Mouse (Mus musculus): Measurements from ENCODE around the gene F2. TPM values are rescaled to one million over a fixed set of nuclear protein-coding genes. Genes with fewer than 3 reads are reported as not detected.
"Not testable (repeated sequence)": the region's sequence is repeated elsewhere in the genome, so short reads cannot be mapped to it uniquely, and the experiment has no call there.

Gene F2
- polyA plus RNA-seq, 1 experiment from 2014 or later = not detected

- WGBS (ENCODE audit: missing documents) = 92% methylated on average over 5 of the region's 9 CpGs
- Histone ChIP-seq H3K79me2 (ENCODE audit: inconsistent target) (no peaks in the 10 kb centered on the region), H3K4me3 (ENCODE audit: inconsistent target) (no peak overlapping the region), H3K36me3 (ENCODE audit: inconsistent target) (no peaks in the 10 kb centered on the region), H3K27ac (no peak overlapping the region)
Measured at GRCm38 (mm10) chr2:91634841-91635240, 1.4 kb downstream of the F2 start.

GRCm38 (mm10) chr2:91633334-91633977 lies 2.8 kb downstream of the F2 start:
- no peak overlapping the region for H3K27ac ChIP-seq

GRCm38 (mm10) chr2:91632316-91632715 lies 3.9 kb downstream of the F2 start:
- no peaks in the 10 kb centered on the region for H3K79me2 ChIP-seq (ENCODE audit: inconsistent target)
- H3K27ac ChIP-seq = no peak overlapping the region
- H3K4me3 ChIP-seq (ENCODE audit: inconsistent target) = no peak overlapping the region
- H3K36me3 ChIP-seq (ENCODE audit: inconsistent target) = no peaks in the 10 kb centered on the region
- 84% methylated on average over 5 of the region's 5 CpGs for WGBS (ENCODE audit: missing documents)

More at GRCm38 (mm10) chr2:91633334-91633977, 2.8 kb downstream of the F2 start:
- H3K79me2 ChIP-seq (ENCODE audit: inconsistent target) = no peaks in the 10 kb centered on the region
- H3K4me3 ChIP-seq (ENCODE audit: inconsistent target) = no peak overlapping the region
- 89% methylated on average over 12 of the region's 12 CpGs for WGBS (ENCODE audit: missing documents)
- no peaks in the 10 kb centered on the region for H3K36me3 ChIP-seq (ENCODE audit: inconsistent target)

GRCm38 (mm10) chr2:91631826-91632225 lies 4.4 kb downstream of the F2 start:
- Histone ChIP-seq H3K4me3 (ENCODE audit: inconsistent target) (no peak overlapping the region), H3K27ac (no peak overlapping the region), H3K79me2 (ENCODE audit: inconsistent target) (no peaks in the 10 kb centered on the region), H3K36me3 (ENCODE audit: inconsistent target) (no peaks in the 10 kb centered on the region)
- WGBS (ENCODE audit: missing documents) = 82% methylated on average over 5 of the region's 5 CpGs

- Histone ChIP-seq H3K79me2 (ENCODE audit: inconsistent target) (no peaks in the 10 kb centered on the region), H3K36me3 (ENCODE audit: inconsistent target) (no peaks in the 10 kb centered on the region), H3K4me3 (ENCODE audit: inconsistent target) (no peak overlapping the region), H3K27ac (no peak overlapping the region)
- WGBS (ENCODE audit: missing documents) = 94% methylated on average over 11 of the region's 12 CpGs
Measured at GRCm38 (mm10) chr2:91630384-91630783, 5.8 kb downstream of the F2 start.

GRCm38 (mm10) chr2:91629682-91630081 lies 6.5 kb downstream of the F2 start:
- H3K27ac ChIP-seq = no peak overlapping the region
- no peaks in the 10 kb centered on the region for H3K36me3 ChIP-seq (ENCODE audit: inconsistent target)
- no peaks in the 10 kb centered on the region for H3K79me2 ChIP-seq (ENCODE audit: inconsistent target)
- 83% methylated on average over 18 of the region's 18 CpGs for WGBS (ENCODE audit: missing documents)
- H3K4me3 ChIP-seq (ENCODE audit: inconsistent target) = no peak overlapping the region

GRCm38 (mm10) chr2:91628171-91628570 lies 8.0 kb downstream of the F2 start:
- no peak overlapping the region for H3K4me3 ChIP-seq (ENCODE audit: inconsistent target)
- H3K79me2 ChIP-seq (ENCODE audit: inconsistent target) = no peaks in the 10 kb centered on the region
- H3K36me3 ChIP-seq (ENCODE audit: inconsistent target) = no peaks in the 10 kb centered on the region
- WGBS (ENCODE audit: missing documents) = 98% methylated on average over 8 of the region's 8 CpGs
- no peak overlapping the region for H3K27ac ChIP-seq

GRCm38 (mm10) chr2:91627486-91627885 lies 8.7 kb downstream of the F2 start:
- no peaks in the 10 kb centered on the region for H3K36me3 ChIP-seq (ENCODE audit: inconsistent target)
- H3K4me3 ChIP-seq (ENCODE audit: inconsistent target) = no peak overlapping the region
- WGBS (ENCODE audit: missing documents) = 83% methylated on average over 5 of the region's 5 CpGs
- H3K79me2 ChIP-seq (ENCODE audit: inconsistent target) = no peaks in the 10 kb centered on the region
- H3K27ac ChIP-seq = no peak overlapping the region

- not testable (repeated sequence) for H3K4me3 ChIP-seq (ENCODE audit: inconsistent target); H3K79me2 ChIP-seq (ENCODE audit: inconsistent target); H3K27ac ChIP-seq
- 92% methylated on average over 7 of the region's 7 CpGs for WGBS (ENCODE audit: missing documents)
- H3K36me3 ChIP-seq (ENCODE audit: inconsistent target) = peaks cover 27% of the 10 kb centered on the region
Measured at GRCm38 (mm10) chr2:91623366-91623765, 12.8 kb downstream of the F2 start.

- no peak overlapping the region for H3K4me3 ChIP-seq (ENCODE audit: inconsistent target)
- no peaks in the 10 kb centered on the region for H3K79me2 ChIP-seq (ENCODE audit: inconsistent target)
- peaks cover 37% of the 10 kb centered on the region for H3K36me3 ChIP-seq (ENCODE audit: inconsistent target)
- H3K27ac ChIP-seq = no peak overlapping the region
- 99% methylated on average over 5 of the region's 5 CpGs for WGBS (ENCODE audit: missing documents)
Measured at GRCm38 (mm10) chr2:91622356-91622755, 13.9 kb downstream of the F2 start.

GRCm38 (mm10) chr2:91609370-91609769 lies 26.8 kb downstream of the F2 start:
- H3K4me3 ChIP-seq (ENCODE audit: inconsistent target); H3K79me2 ChIP-seq (ENCODE audit: inconsistent target); H3K27ac ChIP-seq: not testable (repeated sequence)
- peaks cover 36% of the 10 kb centered on the region; the same call in 1 of the 2 replicates for H3K36me3 ChIP-seq (ENCODE audit: inconsistent target)

GRCm38 (mm10) chr2:91602389-91602788 lies 33.8 kb downstream of the F2 start:
- Histone ChIP-seq H3K4me3 (ENCODE audit: inconsistent target) (no peak overlapping the region), H3K36me3 (ENCODE audit: inconsistent target) (peaks cover 63% of the 10 kb centered on the region), H3K27ac (no peak overlapping the region), H3K79me2 (ENCODE audit: inconsistent target) (no peaks in the 10 kb centered on the region)
- 89% methylated on average over 3 of the region's 4 CpGs for WGBS (ENCODE audit: missing documents)

GRCm38 (mm10) chr2:91600475-91600874 lies 35.7 kb downstream of the F2 start:
- Histone ChIP-seq H3K79me2 (ENCODE audit: inconsistent target) (no peaks in the 10 kb centered on the region), H3K27ac (no peak overlapping the region), H3K4me3 (ENCODE audit: inconsistent target) (no peak overlapping the region), H3K36me3 (ENCODE audit: inconsistent target) (peaks cover 73% of the 10 kb centered on the region)
- 88% methylated on average over 4 of the region's 4 CpGs for WGBS (ENCODE audit: missing documents)

- Histone ChIP-seq H3K36me3 (ENCODE audit: inconsistent target) (peaks cover 58% of the 10 kb centered on the region), H3K4me3 (ENCODE audit: inconsistent target) (no peak overlapping the region), H3K79me2 (ENCODE audit: inconsistent target) (no peaks in the 10 kb centered on the region), H3K27ac (no peak overlapping the region)
- WGBS (ENCODE audit: missing documents) = 78% methylated on average over 1 of the region's 1 CpGs
Measured at GRCm38 (mm10) chr2:91586242-91586641, 50.0 kb downstream of the F2 start.

- Histone ChIP-seq H3K36me3 (ENCODE audit: inconsistent target) (peaks cover 53% of the 10 kb centered on the region), H3K4me3 (ENCODE audit: inconsistent target) (no peak overlapping the region), H3K27ac (no peak overlapping the region), H3K79me2 (ENCODE audit: inconsistent target) (no peaks in the 10 kb centered on the region)
- WGBS (ENCODE audit: missing documents) = 78% methylated on average over 1 of the region's 1 CpGs
Measured at GRCm38 (mm10) chr2:91580894-91581293, 55.3 kb downstream of the F2 start.
